Mouse (Mus musculus): ENCODE measurements around the gene Slc1a5.

DNA sequence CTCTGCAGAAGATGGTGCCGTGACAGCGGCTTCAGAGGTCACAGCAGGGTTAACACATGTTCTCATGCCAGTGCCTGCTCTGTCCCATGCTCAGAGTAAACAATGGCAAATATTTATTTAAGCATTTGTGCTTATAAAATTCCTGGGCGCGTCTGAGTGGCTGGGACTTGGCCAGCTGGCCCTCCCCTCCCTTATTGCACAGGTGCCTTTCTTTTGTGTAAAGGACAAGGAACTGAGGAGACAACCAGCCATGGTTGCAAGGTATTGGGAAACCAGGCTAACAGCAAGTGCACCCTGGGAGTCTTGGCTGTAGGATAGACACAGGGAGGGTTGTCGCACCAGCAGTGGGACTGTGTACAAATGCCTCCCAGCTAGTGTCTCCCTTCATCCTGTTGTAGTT lies 11.2 kb downstream of the Slc1a5 start:
- TF ChIP-seq EP300 (IDR thresholded peaks at IDR 0.05; ENCODE audit: low read depth) (no peak), CTCF (IDR thresholded peaks at IDR 0.05; ENCODE audit: low read depth) (no peak)

All from heart, postnatal 0 days (tissue).